Mouse (Mus musculus) gastrocnemius, adult 2 months (tissue): Measurements from ENCODE around the gene Uvrag. TPM values are rescaled to one million over a fixed set of nuclear protein-coding genes. Genes with fewer than 3 reads are reported as not detected.

Experiments
- DNase-seq: peaks from one replicate; pipeline ENCODE4 v3.0.0; 2022
- H3K27ac ChIP-seq: fragments of 200-600 bp; 2 replicates; pipeline ENCODE4 v1.8.1; 2022; ENCODE audit warnings: mild to moderate bottlenecking
- H3K4me3 ChIP-seq: fragments of 200-600 bp; 2 replicates; pipeline ENCODE4 v1.8.1; 2022; ENCODE audit warnings: mild to moderate bottlenecking, moderate library complexity
- CTCF ChIP-seq: fragments of 200-600 bp; IDR thresholded peaks from 2 replicates; pipeline ENCODE4 v1.8.1; 2022; ENCODE audit warnings: antibody characterized with exemption, mild to moderate bottlenecking, moderate library complexity
- intact Hi-C: fragments of 180-260 bp; cut with DNase I; formaldehyde crosslinking; loops from one replicate; pipeline ENCODE4 v1.15.1; 2025
- total RNA-seq, 2 experiments: library from RNA; stranded (reverse); gene quantifications; 2 replicates each; pipeline ENCODE4 v1.2.3; 2021

Uvrag gene
- total RNA-seq, 2 experiments from 2014 or later, result 8.6 to 9.2 TPM

DNA sequence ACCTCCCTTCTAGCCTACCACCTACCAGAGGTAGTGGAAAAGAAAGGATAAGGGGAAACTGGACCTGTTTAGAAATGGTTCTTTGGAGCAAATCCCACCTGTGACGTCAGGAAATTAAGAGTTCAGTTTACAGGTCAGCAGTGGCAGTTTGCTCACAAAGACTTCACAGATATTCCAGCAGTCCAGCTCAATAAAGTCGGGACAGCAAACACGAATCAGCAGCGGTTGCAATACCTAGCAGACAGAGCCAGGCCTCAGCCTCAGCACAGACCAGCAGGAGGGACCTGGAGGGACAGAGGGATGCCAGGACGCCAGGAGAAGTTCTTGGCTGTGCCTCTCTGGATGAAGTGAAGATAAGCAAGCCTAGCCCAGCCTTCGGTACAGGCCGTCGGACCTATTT is 108.9 kb downstream of the Uvrag start:
- Histone ChIP-seq H3K27ac (no peak overlapping the region), H3K4me3 (no peak overlapping the region)
- intact Hi-C loops, result no loop called here
- no peak for TF ChIP-seq CTCF
- no peak for DNase-seq

DNA sequence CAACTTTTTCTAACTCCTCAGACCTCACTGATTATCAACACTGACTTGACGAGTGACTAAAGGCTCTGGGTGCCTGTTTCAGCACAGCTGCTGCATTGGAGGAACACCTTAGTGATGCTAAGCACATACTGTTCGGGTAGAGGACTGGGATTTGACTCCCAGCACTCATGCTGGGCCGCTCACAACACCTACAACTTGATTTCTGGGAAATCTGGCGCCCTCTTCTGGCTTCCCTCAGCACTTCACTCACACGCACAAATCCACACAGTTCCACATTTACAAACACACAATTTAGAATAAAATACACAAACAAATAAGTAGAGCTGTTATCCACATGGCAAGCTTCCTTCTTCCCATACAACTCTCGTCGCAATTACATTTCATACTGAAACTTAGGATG is 112.8 kb downstream of the Uvrag start:
- no peak overlapping the region for H3K27ac ChIP-seq
- DNase-seq, result no peak
- TF ChIP-seq CTCF, result peak; percentile 39
- intact Hi-C loops, result no loop called here
- H3K4me3 ChIP-seq, result no peak overlapping the region

DNA sequence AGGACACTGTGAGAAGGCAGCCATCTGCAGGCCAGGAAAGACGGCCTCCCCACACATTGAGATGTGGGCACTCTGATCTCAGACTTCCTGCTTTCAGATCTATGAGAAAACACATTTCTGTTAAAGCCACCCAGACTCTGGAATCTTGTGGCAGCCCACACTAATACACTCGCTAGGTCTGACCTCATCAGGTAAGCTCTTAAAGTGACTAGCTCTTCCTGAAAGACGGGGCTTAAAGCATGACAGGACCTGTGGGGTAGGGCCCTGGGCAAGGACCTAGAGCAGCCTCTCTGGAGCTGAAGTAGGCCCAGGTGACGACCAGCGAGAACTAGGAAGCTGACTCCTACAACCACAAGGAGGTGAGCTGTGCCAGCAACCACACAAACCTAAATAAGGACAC is 113.8 kb downstream of the Uvrag start:
- H3K27ac ChIP-seq, result no peak overlapping the region
- H3K4me3 ChIP-seq, result no peak overlapping the region
- intact Hi-C loops, result no loop called here
- no peak for TF ChIP-seq CTCF
- DNase-seq, result no peak

DNA sequence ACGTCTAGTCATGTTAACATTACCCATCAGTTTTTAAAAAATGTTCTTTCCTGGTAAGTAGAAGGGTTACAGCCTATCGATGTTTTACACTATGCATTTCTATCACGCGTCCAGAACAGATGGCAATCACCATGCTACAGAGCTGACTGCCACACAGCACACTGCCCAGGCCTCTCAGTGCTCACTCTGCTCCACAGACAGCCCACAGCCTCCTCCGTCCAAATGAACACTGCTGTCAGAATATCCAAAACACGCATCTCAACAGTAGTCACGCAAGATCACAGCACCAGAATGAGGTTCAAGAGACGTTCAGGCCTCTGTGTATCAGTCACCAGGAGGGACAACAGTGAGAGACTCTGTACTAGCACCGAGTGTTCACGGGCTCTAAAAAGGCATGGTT is 115.0 kb downstream of the Uvrag start:
- no peak overlapping the region for H3K27ac ChIP-seq
- H3K4me3 ChIP-seq, result no peak overlapping the region
- intact Hi-C loops, result no loop called here

DNA sequence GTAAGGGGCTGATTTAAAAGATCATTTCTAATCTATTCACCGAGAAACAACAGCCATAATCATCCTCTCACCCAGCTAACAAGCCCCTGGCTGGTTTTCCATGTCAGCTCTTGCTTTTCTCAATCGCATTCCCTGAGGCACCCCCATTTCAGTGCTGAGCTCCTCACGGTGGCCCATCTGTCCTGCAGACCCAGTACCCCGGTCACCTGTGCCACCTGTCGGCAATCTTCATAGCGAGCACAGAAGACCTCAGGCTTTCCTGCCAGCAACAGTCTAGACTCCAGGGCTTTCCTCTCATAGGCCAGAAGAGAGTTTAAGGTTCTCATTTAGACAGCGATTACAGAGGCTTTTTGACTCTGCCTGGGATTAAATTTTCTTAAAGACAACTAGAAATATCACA is 115.7 kb downstream of the Uvrag start:
- DNase-seq, result no peak
- intact Hi-C loops, result no loop called here
- Histone ChIP-seq H3K4me3 (no peak overlapping the region), H3K27ac (peak overlapping the region; percentile 71)
- no peak for TF ChIP-seq CTCF

More for the DNA sequence above, 115.0 kb downstream of the Uvrag start:
- no peak for TF ChIP-seq CTCF
- DNase-seq, result no peak

DNA sequence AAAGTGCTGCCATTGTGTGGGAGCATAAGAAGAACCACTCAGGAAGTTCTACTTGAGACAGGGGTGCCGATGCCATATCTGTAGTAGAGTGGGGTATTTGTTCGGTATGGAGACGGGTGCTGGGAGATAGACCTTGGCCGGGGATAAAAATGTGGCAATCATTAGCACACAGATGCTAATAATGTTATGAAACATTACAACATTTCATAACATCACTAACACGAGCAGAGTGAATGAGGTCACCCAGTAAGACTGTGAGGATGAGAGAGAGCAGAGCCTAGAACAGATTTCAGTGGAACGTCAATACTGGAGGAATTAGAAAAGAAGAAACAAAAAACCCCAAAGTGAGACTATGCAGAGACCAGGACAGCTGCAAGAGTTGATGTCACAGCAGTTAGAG is 116.2 kb downstream of the Uvrag start:
- peak overlapping the region; percentile 71 for H3K27ac ChIP-seq
- no peak for DNase-seq
- intact Hi-C loops, result no loop called here

DNA sequence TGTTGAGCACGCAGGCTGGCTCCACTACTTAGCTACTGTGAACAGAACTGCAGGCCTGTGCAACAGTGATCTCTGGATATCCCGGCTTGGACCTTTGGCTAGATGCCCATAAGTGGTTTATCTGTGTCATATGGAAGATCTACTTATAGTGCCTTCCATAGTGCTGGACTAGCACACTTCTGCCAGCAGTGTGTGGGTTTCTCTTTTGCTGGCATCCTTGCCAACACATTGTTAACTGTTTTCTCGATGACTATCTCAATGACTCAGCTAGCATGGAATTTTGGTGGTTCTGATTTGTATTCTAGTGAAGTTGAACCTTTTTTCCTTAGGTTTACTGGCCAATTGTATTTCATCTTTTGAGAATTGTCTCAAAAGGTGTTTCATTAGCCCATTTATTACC is 117.0 kb downstream of the Uvrag start:
- H3K27ac ChIP-seq, result no peak overlapping the region
- no peak for DNase-seq
- intact Hi-C loops, result no loop called here
- TF ChIP-seq CTCF, result no peak
- no peak overlapping the region for H3K4me3 ChIP-seq

More for the DNA sequence above, 116.2 kb downstream of the Uvrag start:
- no peak for TF ChIP-seq CTCF
- no peak overlapping the region for H3K4me3 ChIP-seq

DNA sequence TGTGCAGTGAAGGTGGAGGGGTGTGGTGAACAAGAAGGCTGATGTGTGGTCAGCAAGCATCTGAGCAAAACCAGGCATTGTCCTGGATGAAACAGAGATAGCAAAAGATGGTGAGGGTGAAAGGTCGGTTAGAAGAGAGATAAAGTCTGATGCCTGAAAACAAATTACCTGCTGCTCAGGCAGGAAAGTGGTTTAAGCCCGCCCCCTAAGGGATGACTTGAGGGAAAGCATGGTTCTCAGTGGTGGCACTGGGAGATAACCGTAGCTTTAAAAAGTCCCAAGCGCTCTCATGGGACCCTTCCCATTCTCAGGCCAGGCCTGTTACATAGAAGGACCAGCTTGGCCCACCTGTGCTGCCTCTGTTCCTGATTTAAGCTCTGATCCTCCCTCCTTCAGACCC is 119.7 kb downstream of the Uvrag start:
- TF ChIP-seq CTCF, result peak; percentile 22; the same call in 1 of the 2 replicates
- no peak overlapping the region for H3K4me3 ChIP-seq
- peak overlapping the region; percentile 81 for H3K27ac ChIP-seq
- DNase-seq, result no peak
- intact Hi-C loops, result no loop called here

DNA sequence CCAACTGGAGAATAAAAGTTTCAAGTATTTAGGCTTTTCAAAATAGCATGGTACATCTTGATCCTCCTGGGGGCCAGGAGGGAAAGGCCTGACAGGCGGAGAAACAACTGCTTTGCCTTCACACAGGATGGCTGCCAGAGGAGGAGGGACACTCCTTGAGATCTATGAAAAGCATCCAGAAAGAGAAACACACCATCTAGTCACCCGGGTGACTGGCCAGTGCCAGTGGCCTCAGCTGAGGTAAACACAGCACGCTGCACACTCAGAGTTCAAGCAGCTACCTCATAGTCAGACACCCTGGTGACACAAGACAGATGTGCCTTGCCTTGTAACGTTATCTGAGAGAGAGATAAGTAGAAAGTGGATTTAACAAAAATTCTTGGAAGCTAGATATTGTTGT is 120.6 kb downstream of the Uvrag start:
- H3K27ac ChIP-seq, result peak overlapping the region; percentile 81
- H3K4me3 ChIP-seq, result peak overlapping the region; percentile 0
- intact Hi-C loops, result no loop called here
- TF ChIP-seq CTCF, result no peak
- DNase-seq, result peak; percentile 79

DNA sequence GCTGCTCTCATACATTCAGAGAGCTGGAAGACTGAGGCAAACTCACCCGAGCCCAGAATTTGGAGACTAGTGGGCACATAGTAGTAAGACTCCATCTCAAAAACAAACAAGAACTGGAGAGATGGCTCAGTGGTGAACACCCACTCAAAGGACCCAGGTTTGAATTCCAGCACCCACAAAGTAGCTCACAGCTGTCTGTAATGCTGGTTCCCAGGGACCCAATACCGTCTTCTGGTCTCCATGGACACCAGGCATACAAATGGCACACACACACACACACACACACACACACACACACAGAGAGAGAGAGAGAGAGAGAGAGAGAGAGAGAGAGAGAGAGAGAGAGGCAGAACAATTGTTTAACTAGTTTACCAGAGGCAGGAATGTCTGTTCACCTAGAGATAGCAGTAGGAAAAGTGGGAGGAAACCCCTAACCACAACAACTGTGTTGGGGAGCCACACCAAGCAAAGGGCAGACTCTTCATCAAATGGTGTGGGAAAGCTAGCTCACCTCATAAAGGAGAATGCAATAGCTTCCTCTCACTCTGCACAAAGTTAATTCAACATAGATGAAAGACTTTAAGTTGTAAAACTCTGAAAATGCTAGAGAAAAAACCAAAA is 123.6 kb downstream of the Uvrag start:
- no peak overlapping the region for H3K4me3 ChIP-seq
- TF ChIP-seq CTCF, result no peak
- intact Hi-C loops, result no loop called here

DNA sequence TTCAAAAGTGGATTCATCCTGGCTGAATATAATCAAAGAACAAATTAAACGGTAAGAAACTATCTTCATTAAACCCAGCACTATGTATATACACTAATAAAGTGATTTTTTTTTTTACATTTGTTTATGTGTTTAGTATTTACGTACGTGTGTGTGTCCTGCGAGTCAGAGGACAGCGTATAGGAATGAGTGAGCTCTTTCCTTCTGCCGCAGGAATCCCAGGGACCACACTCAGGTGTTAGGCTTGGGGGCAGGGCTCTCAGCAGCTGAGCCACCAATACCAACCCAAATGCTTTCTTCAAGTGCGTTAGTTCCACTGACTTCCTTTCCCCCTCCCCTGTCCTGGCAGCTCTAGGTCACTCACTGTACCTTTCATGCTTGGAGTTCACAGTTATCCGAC is 125.0 kb downstream of the Uvrag start:
- no peak for DNase-seq
- no peak overlapping the region for H3K4me3 ChIP-seq
- H3K27ac ChIP-seq, result no peak overlapping the region
- no peak for TF ChIP-seq CTCF
- intact Hi-C loops, result no loop called here

More for the DNA sequence above, 123.6 kb downstream of the Uvrag start:
- DNase-seq, result no peak
- H3K27ac ChIP-seq, result no peak overlapping the region

DNA sequence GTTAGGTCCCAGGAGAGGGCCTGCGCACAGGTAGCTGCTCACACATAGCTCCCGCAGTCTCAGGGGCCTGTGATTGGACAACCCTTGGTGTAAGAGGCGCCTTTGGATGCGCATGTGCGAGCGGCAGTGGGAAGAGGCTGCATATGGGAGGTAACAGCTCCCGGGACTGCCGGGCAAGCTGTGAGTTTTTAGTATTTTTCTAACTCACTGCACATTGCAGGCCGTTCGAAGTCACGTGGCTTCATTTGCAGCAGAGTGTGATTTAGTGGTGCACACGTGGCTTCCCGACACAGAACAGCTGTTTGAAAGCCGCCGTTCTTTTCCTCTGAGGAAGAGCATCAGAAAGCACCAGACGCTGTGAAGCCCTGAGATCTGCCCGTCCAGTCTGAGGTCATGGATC is 125.5 kb downstream of the Uvrag start:
- no peak for DNase-seq
- Histone ChIP-seq H3K4me3 (no peak overlapping the region), H3K27ac (no peak overlapping the region)
- no peak for TF ChIP-seq CTCF
- intact Hi-C loops, result no loop called here

DNA sequence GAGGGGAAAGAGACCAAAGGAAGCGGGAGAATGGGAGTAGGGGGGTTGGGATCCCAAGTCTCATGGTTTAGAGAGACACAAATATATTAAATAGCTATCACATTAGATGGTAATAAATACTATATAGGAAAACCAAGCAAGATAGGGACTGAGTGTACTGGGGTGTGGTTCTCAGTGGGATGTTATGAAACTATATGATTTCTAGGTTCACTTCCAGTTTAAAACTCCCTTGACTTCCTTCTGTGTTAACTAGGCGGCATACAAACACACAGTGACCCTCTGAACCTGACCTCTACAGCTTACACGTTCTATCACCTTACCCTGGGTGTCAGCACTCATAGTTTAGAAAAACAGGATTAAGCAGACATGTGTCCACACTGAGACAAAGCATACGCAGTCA is 126.3 kb downstream of the Uvrag start:
- intact Hi-C loops, result no loop called here
- H3K4me3 ChIP-seq, result no peak overlapping the region
- H3K27ac ChIP-seq, result no peak overlapping the region
- DNase-seq, result no peak
- TF ChIP-seq CTCF, result no peak
